Mouse (Mus musculus) hindbrain, postnatal 0 days (tissue): ENCODE data around the gene Gcdh. TPM values are rescaled to one million over a fixed set of nuclear protein-coding genes. Genes with fewer than 3 reads are reported as not detected.
"Not testable (repeated sequence)": the region's sequence is repeated elsewhere in the genome, so short reads cannot be mapped to it uniquely, and the experiment has no call there.

Experiments
- ATAC-seq: fragments of 200-750 bp; cut with Nextera tagmentation; 2 replicates; pipeline ENCODE4 v1.8.0; 2017; ENCODE audit warnings: mild to moderate bottlenecking, moderate TSS enrichment, moderate library complexity
- DNase-seq: peaks from one replicate; pipeline ENCODE4 v3.0.0-alpha.2; 2015; ENCODE audit warnings: low spot score
- H3K27ac ChIP-seq: fragments of 300-500 bp; sonication (generic); 2 replicates; pipeline ENCODE4 v1.5.1; 2014; ENCODE audit warnings: mild to moderate bottlenecking
- H3K27me3 ChIP-seq: fragments of 300-500 bp; sonication (generic); 2 replicates; pipeline ENCODE4 v1.6.1; 2014; ENCODE audit warnings: low read length, mixed read lengths; ENCODE audit not compliant: insufficient read depth
- H3K36me3 ChIP-seq: fragments of 300-500 bp; sonication (generic); 2 replicates; pipeline ENCODE4 v1.6.1; 2014; ENCODE audit warnings: low read length, mixed read lengths; ENCODE audit not compliant: insufficient read depth
- H3K4me1 ChIP-seq: fragments of 300-500 bp; sonication (generic); 2 replicates; pipeline ENCODE4 v1.6.1; 2014; ENCODE audit warnings: antibody characterized with exemption, low read length, mixed read lengths; ENCODE audit not compliant: insufficient read depth
- H3K4me2 ChIP-seq: fragments of 300-500 bp; sonication (generic); 2 replicates; pipeline ENCODE4 v1.6.1; 2014; ENCODE audit warnings: low read depth, mild to moderate bottlenecking, low read length, moderate library complexity, mixed read lengths
- H3K4me3 ChIP-seq: fragments of 300-500 bp; sonication (generic); 2 replicates; pipeline ENCODE4 v1.5.1; 2014; ENCODE audit warnings: low read length
- H3K9ac ChIP-seq: fragments of 300-500 bp; sonication (generic); replicated peaks from 2 replicates; pipeline ENCODE4 v1.6.1; 2014; ENCODE audit warnings: mild to moderate bottlenecking, low read length, moderate library complexity, mixed read lengths
- H3K9me3 ChIP-seq: fragments of 300-500 bp; sonication (generic); 2 replicates; pipeline ENCODE4 v1.6.1; 2016; ENCODE audit warnings: low read length, mixed read lengths
- CTCF ChIP-seq: IDR thresholded peaks from 2 replicates; pipeline ENCODE4 v1.5.1; 2016; ENCODE audit warnings: antibody characterized with exemption, control low read depth, low read depth
- WGBS: fragments of 180-500 bp; shearing (Covaris S2); extraction: QIAGEN DNeasy Blood & Tissue Kit; methylation state at CpG from one replicate; pipeline ENCODE4 v1.1.7; 2014; 5-methylcytosine and 5-hydroxymethylcytosine counted together
- polyA plus RNA-seq: library from polyadenylated mRNA; unstranded; fragments of >200 nt; fragmentation: Nextera tagmentation; extraction: Ambion mirVana; gene quantifications from 2 replicates; pipeline ENCODE4 v1.2.1, GENCODE M21; 2015
- total RNA-seq: library from RNA; depleted of rRNA; stranded (reverse); fragments of >200 nt; gene quantifications from 2 replicates; pipeline ENCODE4 v1.2.3, GENCODE M21; 2014

Gcdh gene
- total and polyA plus RNA-seq, 2 experiments from 2014 or later = 36.5 to 37.8 TPM

DNA sequence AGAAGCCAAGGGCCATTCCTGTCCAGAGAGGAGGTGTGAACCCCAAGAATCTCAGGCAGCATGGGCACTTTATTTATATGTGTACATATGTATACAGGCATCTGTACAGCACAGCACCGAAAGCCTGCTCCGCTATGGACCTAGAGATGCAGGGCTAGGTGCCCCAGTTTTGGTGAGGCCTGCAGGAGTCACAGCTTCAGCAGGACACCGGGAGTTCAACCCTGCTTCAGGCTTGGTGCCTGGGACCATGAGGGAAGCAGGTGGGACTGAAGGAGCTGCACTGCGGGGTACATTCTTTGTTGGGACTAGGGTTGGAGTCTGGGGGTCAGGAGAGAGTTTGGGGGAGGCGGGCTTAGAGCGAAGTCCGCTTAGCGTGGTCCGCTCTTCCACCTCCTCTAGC, 18.1 kb upstream of the Gcdh start:
- no peaks in the 10 kb centered on the region for H3K9me3 ChIP-seq
- no peak overlapping the region for H3K27ac ChIP-seq
- peaks cover 35% of the 10 kb centered on the region for H3K36me3 ChIP-seq
- no peaks in the 10 kb centered on the region for H3K4me1 ChIP-seq
- DNase-seq = no peak
- WGBS = 83% methylated on average over 9 of the region's 9 CpGs
- ATAC-seq = no peak
- no peak overlapping the region for H3K4me3 ChIP-seq
- no peak overlapping the region for H3K9ac ChIP-seq
- H3K4me2 ChIP-seq = no peak overlapping the region
- H3K27me3 ChIP-seq = no peaks in the 10 kb centered on the region
- no peak for TF ChIP-seq CTCF

DNA sequence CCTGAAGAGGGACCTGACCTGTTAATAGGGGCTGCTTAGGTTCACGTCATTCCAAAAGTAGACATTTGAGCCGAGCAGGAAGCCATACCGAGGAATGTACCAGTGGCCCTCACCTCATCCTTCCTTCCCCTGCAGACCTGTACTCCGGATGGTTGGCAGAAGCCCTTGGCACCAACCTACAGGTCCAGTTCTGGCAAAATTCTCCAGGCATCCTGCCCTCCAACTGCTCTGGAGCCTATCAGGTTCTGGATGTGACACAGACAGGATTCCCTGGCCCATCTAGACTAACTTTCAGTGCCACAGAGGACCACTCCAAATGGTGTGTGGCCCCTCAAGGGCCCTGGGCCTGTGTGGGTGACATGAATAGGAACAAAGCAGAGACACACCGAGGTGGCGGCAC, 16.8 kb upstream of the Gcdh start:
- no peaks in the 10 kb centered on the region for H3K4me1 ChIP-seq
- ATAC-seq = no peak
- 86% methylated on average over 6 of the region's 6 CpGs for WGBS
- no peak overlapping the region for H3K27ac ChIP-seq
- no peak overlapping the region for H3K4me2 ChIP-seq
- no peak overlapping the region for H3K4me3 ChIP-seq
- no peak for DNase-seq
- TF ChIP-seq CTCF = no peak
- no peaks in the 10 kb centered on the region for H3K27me3 ChIP-seq
- no peak overlapping the region for H3K9ac ChIP-seq
- no peaks in the 10 kb centered on the region for H3K9me3 ChIP-seq
- peaks cover 22% of the 10 kb centered on the region; the same call in 1 of the 2 replicates for H3K36me3 ChIP-seq

DNA sequence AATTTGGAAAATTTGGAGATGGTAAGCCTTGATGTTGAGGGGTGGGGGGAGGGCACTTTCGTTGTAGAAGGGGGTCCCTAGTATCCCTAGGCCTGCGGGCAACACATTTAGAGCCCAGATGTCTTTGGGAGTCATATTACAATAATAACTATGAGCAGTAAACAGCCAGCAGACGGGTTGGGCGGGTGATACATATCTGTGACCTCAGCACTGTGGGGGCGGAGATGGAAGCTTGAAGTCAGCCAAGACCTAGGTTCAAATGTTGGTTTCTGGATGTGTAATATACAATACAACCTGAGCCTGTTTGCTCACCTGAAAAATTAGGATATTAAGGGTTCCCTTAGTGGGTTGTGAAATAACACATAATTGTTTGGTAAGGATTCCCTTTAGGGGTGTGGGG, 16.2 kb upstream of the Gcdh start:
- no peaks in the 10 kb centered on the region for H3K9me3 ChIP-seq
- H3K4me2 ChIP-seq = no peak overlapping the region
- no peaks in the 10 kb centered on the region for H3K4me1 ChIP-seq
- no peak for ATAC-seq
- DNase-seq = no peak
- no peak for TF ChIP-seq CTCF
- no peak overlapping the region for H3K9ac ChIP-seq
- no peak overlapping the region for H3K27ac ChIP-seq
- 86% methylated on average over 5 of the region's 5 CpGs for WGBS
- peaks cover 21% of the 10 kb centered on the region; the same call in 1 of the 2 replicates for H3K36me3 ChIP-seq
- H3K4me3 ChIP-seq = no peak overlapping the region
- no peaks in the 10 kb centered on the region for H3K27me3 ChIP-seq

DNA sequence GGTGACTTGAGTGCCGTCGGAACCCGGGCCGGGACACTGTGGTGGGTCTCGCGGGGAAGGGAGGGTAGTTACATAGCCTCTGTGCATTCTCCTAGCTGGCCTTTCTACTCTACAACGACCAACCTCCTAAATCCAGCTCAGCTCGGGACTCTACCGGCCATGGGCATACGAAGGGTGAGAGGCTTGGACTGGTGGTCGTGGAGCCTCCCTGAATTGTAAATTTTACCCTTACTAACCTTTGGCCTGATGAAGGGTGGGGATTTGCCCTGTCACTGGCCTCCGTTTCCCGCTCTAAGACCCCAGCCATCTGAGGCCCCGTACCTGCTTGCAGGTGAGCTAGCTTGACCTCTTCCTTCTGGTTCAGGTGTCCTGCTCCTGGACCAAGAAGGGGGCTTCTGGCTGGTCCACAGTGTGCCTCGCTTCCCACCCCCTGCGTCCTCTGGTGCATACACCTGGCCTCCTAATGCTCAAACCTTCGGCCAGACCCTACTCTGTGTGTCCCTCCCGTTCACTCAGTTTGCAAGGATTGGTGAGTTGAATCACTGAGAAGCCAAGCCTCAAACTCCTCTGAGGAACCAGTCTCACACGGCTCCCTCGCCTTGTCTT, 15.5 kb upstream of the Gcdh start:
- H3K9me3 ChIP-seq = no peaks in the 10 kb centered on the region

DNA sequence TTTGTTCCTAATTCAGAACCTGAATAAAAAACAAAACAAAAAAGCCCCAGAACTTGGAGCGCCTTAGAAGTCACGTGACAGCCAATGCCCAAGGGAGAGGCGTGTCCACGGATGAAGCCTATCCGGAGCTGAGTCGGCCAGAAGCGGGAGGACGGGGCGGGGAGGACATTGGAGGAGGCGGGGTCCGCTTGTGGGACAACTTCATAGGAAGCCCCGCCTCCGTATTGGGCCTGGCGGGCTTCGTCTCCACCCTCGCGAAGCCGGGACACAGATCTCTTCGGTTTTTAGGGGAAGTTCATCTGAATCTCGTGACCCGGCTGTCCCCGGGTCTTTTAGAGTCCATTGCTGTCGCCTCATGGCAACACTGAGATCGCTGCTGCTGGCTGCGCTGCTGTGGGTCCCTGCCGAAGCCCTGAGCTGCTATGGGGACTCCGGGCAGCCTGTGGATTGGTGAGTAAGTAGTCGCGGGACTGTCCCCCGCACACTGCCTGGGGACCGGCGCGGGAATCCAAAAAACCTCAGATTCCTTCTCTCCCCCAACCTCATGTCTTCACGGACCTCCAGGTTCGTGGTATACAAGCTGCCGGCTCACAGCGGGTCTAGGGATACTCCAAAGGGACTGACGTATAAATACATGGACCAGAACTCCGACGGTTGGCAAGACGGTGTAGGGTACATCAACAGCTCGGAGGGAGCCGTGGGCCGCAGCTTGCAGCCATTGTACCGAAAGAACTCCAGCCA, 14.9 kb upstream of the Gcdh start, which contains the start of gene Dnase2a:
Gene Dnase2a (plus strand): TSS at position 140 of the 741 bp plus-strand sequence.
- Histone ChIP-seq H3K36me3 (peaks cover 21% of the 10 kb centered on the region; the same call in 1 of the 2 replicates), H3K27ac (no peak within 1 kb of the TSS), H3K4me2 (peak within 1 kb of the TSS; percentile 66), H3K27me3 (no peaks in the 10 kb centered on the region), H3K9ac (peak within 1 kb of the TSS; percentile 51), H3K4me3 (peak within 1 kb of the TSS; percentile 37), H3K4me1 (0 out of 2 replicates have a peak, but pooled peaks cover under 1% of the 10 kb centered on the region), H3K9me3 (no peaks in the 10 kb centered on the region)
- peak; percentile 86 for ATAC-seq
- DNase-seq = peak; percentile 95
- no peak for TF ChIP-seq CTCF
- 3% methylated on average over 43 of the region's 45 CpGs for WGBS

More for the DNA sequence above, 15.5 kb upstream of the Gcdh start:
- 54% methylated on average over 20 of the region's 20 CpGs for WGBS
- no peaks in the 10 kb centered on the region for H3K4me1 ChIP-seq
- peak overlapping the region; percentile 66 for H3K4me2 ChIP-seq
- peak overlapping the region; percentile 37 for H3K4me3 ChIP-seq
- peaks cover 21% of the 10 kb centered on the region; the same call in 1 of the 2 replicates for H3K36me3 ChIP-seq
- no peaks in the 10 kb centered on the region for H3K27me3 ChIP-seq
- H3K9ac ChIP-seq = peak overlapping the region; percentile 51
- DNase-seq (no peak), ATAC-seq (peak; percentile 6; the same call in 1 of the 2 replicates)
- H3K27ac ChIP-seq = no peak overlapping the region
- no peak for TF ChIP-seq CTCF

DNA sequence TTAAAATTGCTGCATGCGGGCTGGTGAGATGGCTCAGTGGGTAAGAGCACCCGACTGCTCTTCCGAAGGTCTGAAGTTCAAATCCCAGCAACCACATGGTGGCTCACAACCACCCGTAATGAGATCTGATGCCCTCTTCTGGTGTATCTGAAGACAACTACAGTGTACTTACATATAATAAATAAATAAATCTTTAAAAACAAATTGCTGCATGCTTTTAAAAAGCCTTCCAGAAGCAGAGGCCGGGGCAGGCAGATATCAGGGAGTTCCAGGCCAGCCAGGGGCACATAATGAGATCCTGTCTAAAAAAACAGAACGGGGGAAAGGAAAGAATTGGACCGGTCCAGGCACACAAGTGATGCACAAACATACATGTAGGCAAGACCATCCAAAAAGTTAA, 14.3 kb upstream of the Gcdh start:
- not testable (repeated sequence) for H3K27me3 ChIP-seq, DNase-seq, H3K9me3 ChIP-seq, H3K9ac ChIP-seq, ATAC-seq, H3K27ac ChIP-seq, H3K4me1 ChIP-seq
- peak overlapping the region; percentile 66 for H3K4me2 ChIP-seq
- 28% methylated on average over 6 of the region's 7 CpGs for WGBS
- H3K4me3 ChIP-seq = peak overlapping the region; percentile 37; the same call in 1 of the 2 replicates
- H3K36me3 ChIP-seq = peaks cover 18% of the 10 kb centered on the region; the same call in 1 of the 2 replicates
- 0 out of 2 replicates have a peak, but pooled peaks have one; percentile 11 for TF ChIP-seq CTCF

DNA sequence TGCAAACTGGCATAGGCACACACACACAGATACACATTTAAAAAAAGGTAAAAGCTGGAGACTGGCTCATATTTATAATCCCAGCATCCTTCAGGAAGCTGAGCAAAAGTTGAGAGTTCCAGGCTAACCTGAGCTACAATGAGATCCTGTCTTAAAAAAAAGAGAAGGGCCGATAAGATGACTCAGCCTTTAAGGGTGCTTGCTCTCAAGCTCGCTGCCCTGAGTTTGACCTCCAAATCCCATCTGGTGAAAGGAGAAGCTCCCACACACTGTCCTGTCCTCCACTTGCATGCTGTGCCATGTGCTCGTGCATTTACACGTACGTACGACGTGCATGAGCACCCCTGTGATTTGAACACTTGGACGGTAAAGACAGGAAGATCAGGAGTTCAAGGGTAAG, 13.8 kb upstream of the Gcdh start:
- Histone ChIP-seq H3K4me3 (no peak overlapping the region), H3K9ac (no peak overlapping the region), H3K4me1 (0 out of 2 replicates have a peak, but pooled peaks cover 4% of the 10 kb centered on the region), H3K9me3 (no peaks in the 10 kb centered on the region), H3K27ac (no peak overlapping the region), H3K4me2 (no peak overlapping the region), H3K36me3 (peaks cover 13% of the 10 kb centered on the region; the same call in 1 of the 2 replicates), H3K27me3 (no peaks in the 10 kb centered on the region)
- no peak for DNase-seq
- no peak for TF ChIP-seq CTCF
- no peak for ATAC-seq
- 78% methylated on average over 8 of the region's 8 CpGs for WGBS
